Mouse (Mus musculus): ENCODE data around the gene Dyrk1a. TPM values are rescaled to one million over a fixed set of nuclear protein-coding genes. Genes with fewer than 3 reads are reported as not detected.
A peak's percentile ranks its signal among the peaks of the same experiment; 100 is the strongest.

Dyrk1a gene
- polyA plus RNA-seq, 1 experiment from 2014 or later, result 10.5 TPM

GRCm38 (mm10) chr16:94701971-94702370, 132.2 kb downstream of the Dyrk1a start:
- no peak overlapping the region for H3K9ac ChIP-seq
- H3K27ac ChIP-seq (replicated peaks), result no peak overlapping the region
- no peaks in the 10 kb centered on the region for H3K9me3 ChIP-seq
- no peak overlapping the region for H3K4me3 ChIP-seq
- WGBS, result 89% methylated on average over 4 of the region's 4 CpGs
- H3K36me3 ChIP-seq, result no peaks in the 10 kb centered on the region
- no peaks in the 10 kb centered on the region for H3K27me3 ChIP-seq
- ATAC-seq (ENCODE audit: low FRiP score, low read depth), result no peak
- no peaks in the 10 kb centered on the region for H3K4me1 ChIP-seq (replicated peaks)
- no peak overlapping the region for H3K4me2 ChIP-seq

- peak; percentile 91 for ATAC-seq (ENCODE audit: low FRiP score, low read depth)
- WGBS, result 10% methylated on average over 25 of the region's 25 CpGs
- H3K27me3 ChIP-seq, result no peaks in the 10 kb centered on the region
- peak overlapping the region; percentile 77 for H3K4me2 ChIP-seq
- H3K27ac ChIP-seq (replicated peaks), result 0 out of 2 replicates have a peak overlapping the region, but pooled peaks have one; percentile 40
- H3K4me3 ChIP-seq, result peak overlapping the region; percentile 41
- peaks cover 16% of the 10 kb centered on the region for H3K4me1 ChIP-seq (replicated peaks)
- H3K36me3 ChIP-seq, result no peaks in the 10 kb centered on the region
- no peaks in the 10 kb centered on the region for H3K9me3 ChIP-seq
- peak overlapping the region; percentile 53 for H3K9ac ChIP-seq
These were observed 143.8 kb downstream of the Dyrk1a start for GRCm38 (mm10) chr16:94713480-94714094.

GRCm38 (mm10) chr16:94714483-94714882, 144.7 kb downstream of the Dyrk1a start:
- Histone ChIP-seq H3K9ac (0 out of 2 replicates have a peak overlapping the region, but pooled peaks have one; percentile 19), H3K9me3 (no peaks in the 10 kb centered on the region), H3K27me3 (no peaks in the 10 kb centered on the region), H3K36me3 (no peaks in the 10 kb centered on the region), H3K4me1 (replicated peaks) (peaks cover 16% of the 10 kb centered on the region), H3K4me2 (peak overlapping the region; percentile 27; the same call in 1 of the 2 replicates), H3K4me3 (no peak overlapping the region), H3K27ac (replicated peaks) (0 out of 2 replicates have a peak overlapping the region, but pooled peaks have one; percentile 11)
- WGBS, result 37% methylated on average over 14 of the region's 14 CpGs
- no peak for ATAC-seq (ENCODE audit: low FRiP score, low read depth)

- Histone ChIP-seq H3K27ac (replicated peaks) (no peak overlapping the region), H3K9me3 (no peaks in the 10 kb centered on the region), H3K27me3 (no peaks in the 10 kb centered on the region), H3K36me3 (no peaks in the 10 kb centered on the region), H3K9ac (no peak overlapping the region), H3K4me2 (no peak overlapping the region), H3K4me1 (replicated peaks) (peaks cover 16% of the 10 kb centered on the region), H3K4me3 (no peak overlapping the region)
- no peak for ATAC-seq (ENCODE audit: low FRiP score, low read depth)
- WGBS, result 94% methylated on average over 11 of the region's 11 CpGs
These were observed 147.2 kb downstream of the Dyrk1a start for GRCm38 (mm10) chr16:94717051-94717450.

GRCm38 (mm10) chr16:94718919-94719318, 149.1 kb downstream of the Dyrk1a start:
- ATAC-seq (ENCODE audit: low FRiP score, low read depth), result no peak
- peaks cover 13% of the 10 kb centered on the region for H3K4me1 ChIP-seq (replicated peaks)
- no peaks in the 10 kb centered on the region for H3K9me3 ChIP-seq
- no peaks in the 10 kb centered on the region for H3K36me3 ChIP-seq
- H3K27ac ChIP-seq (replicated peaks), result no peak overlapping the region
- H3K27me3 ChIP-seq, result no peaks in the 10 kb centered on the region
- WGBS, result 58% methylated on average over 4 of the region's 4 CpGs
- no peak overlapping the region for H3K4me2 ChIP-seq
- H3K4me3 ChIP-seq, result no peak overlapping the region
- H3K9ac ChIP-seq, result no peak overlapping the region

- no peak overlapping the region for H3K27ac ChIP-seq (replicated peaks)
- H3K4me2 ChIP-seq, result no peak overlapping the region
- H3K4me3 ChIP-seq, result no peak overlapping the region
- no peaks in the 10 kb centered on the region for H3K36me3 ChIP-seq
- no peak for ATAC-seq (ENCODE audit: low FRiP score, low read depth)
- no peaks in the 10 kb centered on the region for H3K9me3 ChIP-seq
- no peaks in the 10 kb centered on the region for H3K27me3 ChIP-seq
- WGBS, result 88% methylated on average over 4 of the region's 4 CpGs
- peaks cover 8% of the 10 kb centered on the region for H3K4me1 ChIP-seq (replicated peaks)
- no peak overlapping the region for H3K9ac ChIP-seq
These were observed 149.7 kb downstream of the Dyrk1a start for GRCm38 (mm10) chr16:94719488-94719887.

GRCm38 (mm10) chr16:94720476-94721153, 150.8 kb downstream of the Dyrk1a start:
- no peak overlapping the region for H3K9ac ChIP-seq
- no peaks in the 10 kb centered on the region for H3K36me3 ChIP-seq
- no peaks in the 10 kb centered on the region for H3K9me3 ChIP-seq
- no peak overlapping the region for H3K27ac ChIP-seq (replicated peaks)
- peaks cover 5% of the 10 kb centered on the region for H3K4me1 ChIP-seq (replicated peaks)
- no peak for ATAC-seq (ENCODE audit: low FRiP score, low read depth)
- 72% methylated on average over 7 of the region's 7 CpGs for WGBS
- H3K4me3 ChIP-seq, result no peak overlapping the region
- H3K27me3 ChIP-seq, result no peaks in the 10 kb centered on the region
- H3K4me2 ChIP-seq, result no peak overlapping the region

GRCm38 (mm10) chr16:94721549-94722006, 151.8 kb downstream of the Dyrk1a start:
- Histone ChIP-seq H3K4me1 (replicated peaks) (peaks cover 5% of the 10 kb centered on the region), H3K4me2 (no peak overlapping the region), H3K9me3 (no peaks in the 10 kb centered on the region), H3K9ac (no peak overlapping the region), H3K36me3 (no peaks in the 10 kb centered on the region), H3K27ac (replicated peaks) (no peak overlapping the region), H3K4me3 (no peak overlapping the region), H3K27me3 (no peaks in the 10 kb centered on the region)
- WGBS, result 83% methylated on average over 10 of the region's 10 CpGs
- ATAC-seq (ENCODE audit: low FRiP score, low read depth), result no peak

- peaks cover 5% of the 10 kb centered on the region for H3K4me1 ChIP-seq (replicated peaks)
- no peak overlapping the region for H3K9ac ChIP-seq
- no peaks in the 10 kb centered on the region for H3K36me3 ChIP-seq
- ATAC-seq (ENCODE audit: low FRiP score, low read depth), result no peak
- H3K27ac ChIP-seq (replicated peaks), result no peak overlapping the region
- H3K4me2 ChIP-seq, result no peak overlapping the region
- H3K4me3 ChIP-seq, result no peak overlapping the region
- WGBS, result 86% methylated on average over 12 of the region's 12 CpGs
- no peaks in the 10 kb centered on the region for H3K9me3 ChIP-seq
- H3K27me3 ChIP-seq, result no peaks in the 10 kb centered on the region
These were observed 153.1 kb downstream of the Dyrk1a start for GRCm38 (mm10) chr16:94722936-94723335.

GRCm38 (mm10) chr16:94724061-94724596, 154.3 kb downstream of the Dyrk1a start:
- under 1% methylated on average over 23 of the region's 23 CpGs for WGBS
- no peaks in the 10 kb centered on the region for H3K9me3 ChIP-seq
- H3K4me2 ChIP-seq, result peak overlapping the region; percentile 84
- peaks cover 5% of the 10 kb centered on the region for H3K4me1 ChIP-seq (replicated peaks)
- H3K27me3 ChIP-seq, result no peaks in the 10 kb centered on the region
- peak; percentile 96 for ATAC-seq (ENCODE audit: low FRiP score, low read depth)
- peak overlapping the region; percentile 94 for H3K27ac ChIP-seq (replicated peaks)
- H3K36me3 ChIP-seq, result no peaks in the 10 kb centered on the region
- peak overlapping the region; percentile 54 for H3K9ac ChIP-seq
- peak overlapping the region; percentile 55 for H3K4me3 ChIP-seq

- Histone ChIP-seq H3K9me3 (no peaks in the 10 kb centered on the region), H3K27ac (replicated peaks) (peak overlapping the region; percentile 94), H3K4me1 (replicated peaks) (peaks cover 5% of the 10 kb centered on the region), H3K4me2 (peak overlapping the region; percentile 84), H3K36me3 (no peaks in the 10 kb centered on the region), H3K9ac (peak overlapping the region; percentile 54), H3K4me3 (peak overlapping the region; percentile 55), H3K27me3 (no peaks in the 10 kb centered on the region)
- peak; percentile 54 for ATAC-seq (ENCODE audit: low FRiP score, low read depth)
- 2% methylated on average over 18 of the region's 18 CpGs for WGBS
These were observed 155.0 kb downstream of the Dyrk1a start for GRCm38 (mm10) chr16:94724747-94725211.

GRCm38 (mm10) chr16:94729236-94729635, 159.4 kb downstream of the Dyrk1a start:
- no peak overlapping the region for H3K27ac ChIP-seq (replicated peaks)
- H3K36me3 ChIP-seq, result no peaks in the 10 kb centered on the region
- no peak overlapping the region for H3K4me2 ChIP-seq
- no peaks in the 10 kb centered on the region for H3K27me3 ChIP-seq
- H3K9me3 ChIP-seq, result no peaks in the 10 kb centered on the region
- no peak for ATAC-seq (ENCODE audit: low FRiP score, low read depth)
- H3K9ac ChIP-seq, result no peak overlapping the region
- 86% methylated on average over 6 of the region's 6 CpGs for WGBS
- H3K4me3 ChIP-seq, result no peak overlapping the region
- no peaks in the 10 kb centered on the region; the same call in 1 of the 2 replicates for H3K4me1 ChIP-seq (replicated peaks)

All from hindbrain, embryonic 15.5 days (tissue).